Mouse (Mus musculus): ENCODE data around the gene Gm5127.

Gene Gm5127

GRCm38 (mm10) chrX:106582886-106583285 is at the start of gene Gm5127:
Gene Gm5127 (plus strand): TSS chrX:106583186.
- no peak for DNase-seq

- no peak for DNase-seq
Observed at GRCm38 (mm10) chrX:106536359-106536758, 46.6 kb upstream of the Gm5127 start.

- DNase-seq, result no peak
Observed at GRCm38 (mm10) chrX:106555457-106555856, 27.5 kb upstream of the Gm5127 start.

- no peak for DNase-seq
Observed at GRCm38 (mm10) chrX:106578966-106579365, 4.0 kb upstream of the Gm5127 start.

GRCm38 (mm10) chrX:106580410-106580809 is 2.6 kb upstream of the Gm5127 start:
- no peak for DNase-seq

GRCm38 (mm10) chrX:106582197-106582596 is 789 bp upstream of the Gm5127 start:
- DNase-seq, result no peak

- no peak for DNase-seq
Observed at GRCm38 (mm10) chrX:106593914-106594313, 10.9 kb downstream of the Gm5127 start.

- peak; percentile 6 for DNase-seq
Observed at GRCm38 (mm10) chrX:106595904-106596303, 12.9 kb downstream of the Gm5127 start.

GRCm38 (mm10) chrX:106602574-106603258 is 19.7 kb downstream of the Gm5127 start:
- DNase-seq, result peak; percentile 4

GRCm38 (mm10) chrX:106603386-106603785 is 20.4 kb downstream of the Gm5127 start, which contains the start of gene Cysltr1:
Gene Cysltr1 (minus strand): TSS chrX:106603679.
- DNase-seq, result no peak

GRCm38 (mm10) chrX:106622512-106622911 is 39.5 kb downstream of the Gm5127 start:
- DNase-seq, result no peak

GRCm38 (mm10) chrX:106623667-106624066 is 40.7 kb downstream of the Gm5127 start:
- no peak for DNase-seq

GRCm38 (mm10) chrX:106628514-106628913 is 45.5 kb downstream of the Gm5127 start:
- DNase-seq, result no peak

GRCm38 (mm10) chrX:106633543-106633942 is 50.6 kb downstream of the Gm5127 start:
- no peak for DNase-seq

- DNase-seq, result no peak
Observed at GRCm38 (mm10) chrX:106634799-106635541, 52.0 kb downstream of the Gm5127 start.

GRCm38 (mm10) chrX:106662101-106662500 is 79.1 kb downstream of the Gm5127 start:
- no peak for DNase-seq

- no peak for DNase-seq
Observed at GRCm38 (mm10) chrX:106704590-106704989, 121.6 kb downstream of the Gm5127 start.

- peak; percentile 13 for DNase-seq
Observed at GRCm38 (mm10) chrX:106717160-106717559, 134.2 kb downstream of the Gm5127 start.

GRCm38 (mm10) chrX:106742241-106742640 is 159.3 kb downstream of the Gm5127 start:
- DNase-seq, result no peak

GRCm38 (mm10) chrX:106755272-106755671 is 172.3 kb downstream of the Gm5127 start:
- DNase-seq, result no peak
